Mouse (Mus musculus) liver, adult 2 months (tissue): ENCODE measurements around the gene Scg5. TPM values are rescaled to one million over a fixed set of nuclear protein-coding genes. Genes with fewer than 3 reads are reported as not detected.
A peak's percentile ranks its signal among the peaks of the same experiment; 100 is the strongest.

Source experiments
- DNase-seq: peaks from one replicate; pipeline ENCODE4 v3.0.0-alpha.2; 2011; ENCODE audit warnings: low read depth, low spot score; ENCODE audit errors: extremely low read depth
- H3K27ac ChIP-seq: fragments of 200-500 bp; replicated peaks from 2 replicates; pipeline ENCODE4 v1.5.1; 2012; ENCODE audit warnings: low read depth, mild to moderate bottlenecking, control low read depth, inconsistent platforms, low read length; ENCODE audit not compliant: insufficient read depth
- H3K27me3 ChIP-seq: fragments of 200-500 bp; 2 replicates; pipeline ENCODE4 v1.6.1; 2012; ENCODE audit warnings: mild to moderate bottlenecking, moderate library complexity, low read length, inconsistent platforms; ENCODE audit not compliant: control insufficient read depth, insufficient read depth
- H3K36me3 ChIP-seq: fragments of 200-500 bp; 2 replicates; pipeline ENCODE4 v1.6.1; 2012; ENCODE audit warnings: low read length, inconsistent platforms; ENCODE audit not compliant: control insufficient read depth, insufficient read depth
- H3K4me1 ChIP-seq: fragments of 200-500 bp; 2 replicates; pipeline ENCODE4 v1.6.1; 2011; ENCODE audit warnings: low read length; ENCODE audit not compliant: control insufficient read depth, insufficient read depth
- H3K4me3 ChIP-seq: fragments of 200-500 bp; 2 replicates; pipeline ENCODE4 v1.5.1; 2011; ENCODE audit warnings: low read depth, mild to moderate bottlenecking, control low read depth, low read length, moderate library complexity; ENCODE audit not compliant: insufficient read depth
- H3K79me2 ChIP-seq: fragments of 200-500 bp; 2 replicates; pipeline ENCODE4 v1.6.1; 2012; ENCODE audit warnings: inconsistent platforms, mild to moderate bottlenecking, low read length, moderate library complexity; ENCODE audit not compliant: control insufficient read depth, insufficient read depth
- H3K9ac ChIP-seq: fragments of 200-500 bp; 2 replicates; pipeline ENCODE4 v1.6.1; 2012; ENCODE audit warnings: low read depth, mild to moderate bottlenecking, control low read depth, inconsistent platforms, low read length
- CTCF ChIP-seq: fragments of 200-500 bp; IDR thresholded peaks from 2 replicates; pipeline ENCODE4 v1.5.1; 2011; ENCODE audit warnings: low read depth, low read length, control low read depth
- POLR2A ChIP-seq: fragments of 200-500 bp; IDR thresholded peaks from 2 replicates; pipeline ENCODE4 v1.6.1; 2011; ENCODE audit warnings: low read length, control low read depth; ENCODE audit not compliant: insufficient read depth; ENCODE audit errors: extremely low read depth
- WGBS: fragments of 180-500 bp; shearing (Covaris S2); methylation state at CpG from one replicate; pipeline ENCODE4 v1.1.7; 2018; 5-methylcytosine and 5-hydroxymethylcytosine counted together
- polyA plus RNA-seq: library from polyadenylated mRNA; depleted of rRNA; stranded (reverse); fragments of >200 nt; gene quantifications from 2 replicates; pipeline ENCODE4 v1.2.3, GENCODE M21; 2012
- total RNA-seq: library from RNA; depleted of rRNA; stranded (reverse); fragments of >200 nt; gene quantifications from 2 replicates; pipeline ENCODE4 v1.2.3, GENCODE M21; 2014

Scg5 gene
- total and polyA plus RNA-seq, 2 experiments, result 0.07 TPM; not detected in 1

GRCm38 (mm10) chr2:113835219-113835618 lies 6.3 kb upstream of the Scg5 start:
- H3K36me3 ChIP-seq, result no peaks in the 10 kb centered on the region

GRCm38 (mm10) chr2:113828086-113828942 lies 607 bp downstream of the Scg5 start:
- Histone ChIP-seq H3K27ac (no peak overlapping the region), H3K9ac (no peak overlapping the region), H3K4me1 (no peaks in the 10 kb centered on the region; the same call in 1 of the 2 replicates), H3K36me3 (no peaks in the 10 kb centered on the region), H3K79me2 (no peaks in the 10 kb centered on the region), H3K27me3 (no peaks in the 10 kb centered on the region), H3K4me3 (no peak overlapping the region)
- 41% methylated on average over 17 of the region's 17 CpGs for WGBS
- TF ChIP-seq POLR2A, result no peak
- no peak for TF ChIP-seq CTCF
- no peak for DNase-seq

More at GRCm38 (mm10) chr2:113835219-113835618, 6.3 kb upstream of the Scg5 start:
- WGBS, result 93% methylated on average over 3 of the region's 3 CpGs
- Histone ChIP-seq H3K4me3 (no peak overlapping the region), H3K79me2 (no peaks in the 10 kb centered on the region), H3K4me1 (no peaks in the 10 kb centered on the region), H3K27me3 (no peaks in the 10 kb centered on the region), H3K27ac (no peak overlapping the region), H3K9ac (no peak overlapping the region)
- TF ChIP-seq POLR2A (no peak), CTCF (no peak)
- DNase-seq, result no peak

- Histone ChIP-seq H3K9ac (no peak overlapping the region), H3K4me3 (no peak overlapping the region), H3K4me1 (no peaks in the 10 kb centered on the region; the same call in 1 of the 2 replicates), H3K79me2 (no peaks in the 10 kb centered on the region), H3K27me3 (no peaks in the 10 kb centered on the region), H3K36me3 (no peaks in the 10 kb centered on the region), H3K27ac (no peak overlapping the region)
- WGBS, result 3% methylated on average over 2 of the region's 2 CpGs
- peak; percentile 72 for TF ChIP-seq CTCF
- no peak for TF ChIP-seq POLR2A
- peak; percentile 33 for DNase-seq
Measured at GRCm38 (mm10) chr2:113823909-113824308, 5.0 kb downstream of the Scg5 start.

- H3K27ac ChIP-seq, result no peak overlapping the region
- TF ChIP-seq POLR2A, result no peak
- TF ChIP-seq CTCF, result no peak
- no peak for DNase-seq
- no peak overlapping the region for H3K9ac ChIP-seq
- H3K4me1 ChIP-seq, result no peaks in the 10 kb centered on the region
- 95% methylated on average over 8 of the region's 8 CpGs for WGBS
- no peaks in the 10 kb centered on the region for H3K36me3 ChIP-seq
- H3K79me2 ChIP-seq, result no peaks in the 10 kb centered on the region
- H3K27me3 ChIP-seq, result no peaks in the 10 kb centered on the region
- H3K4me3 ChIP-seq, result no peak overlapping the region
Measured at GRCm38 (mm10) chr2:113822367-113822766, 6.6 kb downstream of the Scg5 start.

GRCm38 (mm10) chr2:113821176-113821734 lies 7.7 kb downstream of the Scg5 start:
- Histone ChIP-seq H3K79me2 (no peaks in the 10 kb centered on the region), H3K9ac (no peak overlapping the region), H3K27ac (no peak overlapping the region), H3K4me3 (no peak overlapping the region), H3K4me1 (no peaks in the 10 kb centered on the region), H3K36me3 (no peaks in the 10 kb centered on the region), H3K27me3 (no peaks in the 10 kb centered on the region)
- no peak for DNase-seq
- 62% methylated on average over 12 of the region's 12 CpGs for WGBS
- TF ChIP-seq POLR2A, result no peak
- no peak for TF ChIP-seq CTCF

GRCm38 (mm10) chr2:113820117-113820516 lies 8.8 kb downstream of the Scg5 start:
- no peak for TF ChIP-seq CTCF
- TF ChIP-seq POLR2A, result no peak
- H3K27me3 ChIP-seq, result no peaks in the 10 kb centered on the region
- H3K27ac ChIP-seq, result no peak overlapping the region
- no peak overlapping the region for H3K9ac ChIP-seq
- no peaks in the 10 kb centered on the region for H3K36me3 ChIP-seq
- peak; percentile 11 for DNase-seq
- 93% methylated on average over 15 of the region's 15 CpGs for WGBS
- H3K4me3 ChIP-seq, result no peak overlapping the region
- no peaks in the 10 kb centered on the region for H3K79me2 ChIP-seq
- H3K4me1 ChIP-seq, result no peaks in the 10 kb centered on the region
